Mouse (Mus musculus) heart, adult 2 months (tissue): ENCODE measurements around the gene Cybc1. TPM values are rescaled to one million over a fixed set of nuclear protein-coding genes. Genes with fewer than 3 reads are reported as not detected.

Experiments used
- DNase-seq, 2 experiments: peaks; one replicate each; pipeline ENCODE4 v3.0.0; 2021
- H3K27ac ChIP-seq: fragments of 200-600 bp; 2 replicates; pipeline ENCODE4 v1.8.1; 2022
- H3K27me3 ChIP-seq: fragments of 200-500 bp; 2 replicates; pipeline ENCODE4 v1.6.1; 2012; ENCODE audit warnings: mild to moderate bottlenecking, low read length, inconsistent platforms, mixed read lengths; ENCODE audit not compliant: control insufficient read depth, insufficient read depth
- H3K36me3 ChIP-seq: fragments of 200-500 bp; 2 replicates; pipeline ENCODE4 v1.6.1; 2012; ENCODE audit warnings: low read length, inconsistent platforms; ENCODE audit not compliant: control insufficient read depth, insufficient read depth
- H3K4me1 ChIP-seq: fragments of 200-500 bp; 2 replicates; pipeline ENCODE4 v1.6.1; 2011; ENCODE audit warnings: low read length; ENCODE audit not compliant: control insufficient read depth, insufficient read depth
- H3K4me3 ChIP-seq: fragments of 200-600 bp; 2 replicates; pipeline ENCODE4 v1.8.1; 2022
- H3K79me2 ChIP-seq: fragments of 200-500 bp; replicated peaks from 2 replicates; pipeline ENCODE4 v1.6.1; 2012; ENCODE audit warnings: mild to moderate bottlenecking, inconsistent platforms, low read length, moderate library complexity, mixed read lengths; ENCODE audit not compliant: control insufficient read depth, insufficient read depth
- H3K9ac ChIP-seq: fragments of 200-500 bp; 2 replicates; pipeline ENCODE4 v1.6.1; 2012; ENCODE audit warnings: low read depth, mild to moderate bottlenecking, control low read depth, inconsistent platforms, low read length, mixed read lengths
- CTCF ChIP-seq: fragments of 200-600 bp; IDR thresholded peaks from 2 replicates; pipeline ENCODE4 v1.8.1; 2022; ENCODE audit warnings: antibody characterized with exemption, mild to moderate bottlenecking, moderate library complexity
- EP300 ChIP-seq: fragments of 200-500 bp; IDR thresholded peaks from 2 replicates; pipeline ENCODE4 v1.6.1; 2011; ENCODE audit warnings: low read depth, low read length, control low read depth; ENCODE audit not compliant: insufficient read depth
- POLR2A ChIP-seq: fragments of 200-500 bp; IDR thresholded peaks from 2 replicates; pipeline ENCODE4 v1.6.1; 2011; ENCODE audit warnings: mild to moderate bottlenecking, low read depth, low read length, control low read depth; ENCODE audit not compliant: insufficient read depth
- WGBS: fragments of 180-500 bp; shearing (Covaris S2); methylation state at CpG from one replicate; pipeline ENCODE4 v1.1.7; 2018; 5-methylcytosine and 5-hydroxymethylcytosine counted together
- intact Hi-C: fragments of 180-260 bp; cut with DNase I; formaldehyde crosslinking; loops from one replicate; pipeline ENCODE4 v1.15.1; 2025
- polyA plus RNA-seq: library from polyadenylated mRNA; depleted of rRNA; stranded (reverse); fragments of >200 nt; gene quantifications from 2 replicates; pipeline ENCODE4 v1.2.3, GENCODE M21; 2012
- total RNA-seq, 2 experiments: library from RNA; stranded (reverse); gene quantifications; 2 replicates each; pipeline ENCODE4 v1.2.3; 2021

Cybc1 gene
- total and polyA plus RNA-seq, 3 experiments: 7.6 to 10.4 (median 7.6) TPM

DNA sequence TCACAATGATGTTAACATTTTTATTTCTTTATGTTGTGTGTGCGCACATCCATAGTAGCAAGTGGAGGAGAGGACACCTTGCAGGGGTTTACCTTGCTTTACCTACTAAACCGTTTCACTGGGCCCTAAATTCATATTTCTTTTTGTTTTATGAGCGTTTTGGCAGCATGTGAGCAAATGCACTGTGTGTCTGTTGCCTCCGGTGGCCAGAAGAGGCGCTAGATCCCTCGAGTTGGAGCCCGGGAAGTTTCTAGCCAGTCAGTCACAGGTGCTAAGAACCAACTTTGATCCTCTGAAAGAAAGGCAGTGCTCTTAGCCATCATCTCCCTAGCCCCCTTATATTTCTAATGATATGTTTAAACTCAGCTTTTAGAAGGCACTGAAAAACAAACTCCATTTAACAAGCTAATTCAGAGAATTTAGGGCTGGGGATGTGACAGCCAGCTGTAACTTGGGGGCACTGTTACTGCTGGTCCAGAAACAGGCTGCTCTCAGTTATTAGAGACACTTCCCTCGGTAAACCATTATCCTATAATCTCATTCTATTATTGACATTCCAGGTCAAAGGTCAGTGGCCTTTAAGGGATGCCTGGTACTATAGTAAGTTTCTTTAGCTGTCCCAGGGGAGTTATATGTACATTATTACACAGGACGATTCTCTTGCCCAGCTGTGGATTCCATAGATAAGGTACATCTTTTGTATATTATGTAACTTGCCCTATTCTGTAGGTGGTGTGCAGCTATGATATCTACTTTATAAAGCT, 6.5 kb upstream of the Cybc1 start:
- intact Hi-C loops: loop anchor here (2.0 kb wide), 1 partner anchor 119 kb away; the partner anchor contains the start of gene Wdr45b
- Histone ChIP-seq H3K9ac (no peak overlapping the region), H3K27me3 (no peaks in the 10 kb centered on the region), H3K4me1 (peaks cover 4% of the 10 kb centered on the region), H3K27ac (peak overlapping the region; percentile 100), H3K4me3 (no peak overlapping the region), H3K36me3 (peaks cover 16% of the 10 kb centered on the region), H3K79me2 (peaks cover 1% of the 10 kb centered on the region; the same call in 1 of the 2 replicates)
- TF ChIP-seq CTCF (peak; percentile 66), POLR2A (no peak)
- peak in 1 of 2 experiments; percentile 32 for DNase-seq
- WGBS: 29% methylated on average over 9 of the region's 9 CpGs

- Histone ChIP-seq H3K27ac (no peak overlapping the region), H3K4me1 (peaks cover 4% of the 10 kb centered on the region), H3K79me2 (no peaks in the 10 kb centered on the region), H3K9ac (no peak overlapping the region), H3K36me3 (peaks cover 3% of the 10 kb centered on the region; the same call in 1 of the 2 replicates), H3K4me3 (no peak overlapping the region), H3K27me3 (no peaks in the 10 kb centered on the region)
- 41% methylated on average over 4 of the region's 4 CpGs for WGBS
- DNase-seq: no peak
- intact Hi-C loops: no loop called here
- TF ChIP-seq EP300 (no peak), POLR2A (no peak), CTCF (no peak)
These were observed 3.6 kb upstream of the Cybc1 start for GRCm38 (mm10) chr11:121232706-121233105.

DNA sequence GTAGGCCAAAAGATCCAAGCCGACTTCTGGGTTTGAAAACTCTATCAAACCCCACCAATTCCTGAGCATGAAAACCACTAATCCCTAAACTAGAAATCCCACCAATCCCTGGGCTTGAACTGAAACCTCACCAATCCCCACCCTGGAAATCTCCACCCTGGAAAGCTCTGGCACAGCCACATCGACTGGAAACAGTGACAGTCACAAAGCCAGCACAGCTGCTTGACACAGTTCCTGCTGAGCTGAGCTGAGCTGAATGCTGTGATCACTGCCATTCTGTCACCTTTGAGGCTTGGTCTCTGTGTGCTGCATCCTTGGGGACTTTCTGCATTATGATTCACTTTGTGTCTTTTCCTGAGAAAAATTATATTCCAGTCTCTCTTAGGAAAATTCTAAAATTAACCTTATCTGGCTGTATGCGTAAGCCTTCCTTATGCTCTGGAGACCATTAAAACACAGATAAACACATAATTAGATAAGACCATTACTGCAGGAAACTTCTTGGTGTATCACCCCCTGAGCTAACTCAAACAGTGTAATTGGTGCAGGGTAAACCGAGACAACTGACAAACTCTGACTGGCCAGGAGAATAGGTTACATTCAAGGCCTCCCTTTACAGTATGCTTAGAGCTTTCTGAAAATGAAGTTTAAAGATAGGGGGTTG, 2.6 kb upstream of the Cybc1 start:
- 32% methylated on average over 4 of the region's 4 CpGs for WGBS
- no peak overlapping the region for H3K27ac ChIP-seq
- H3K9ac ChIP-seq: no peak overlapping the region
- H3K79me2 ChIP-seq: no peaks in the 10 kb centered on the region
- DNase-seq: peak; percentile 43 to 50
- no peak overlapping the region for H3K4me3 ChIP-seq
- TF ChIP-seq POLR2A (0 out of 2 replicates have a peak, but pooled peaks have one; percentile 12), EP300 (0 out of 2 replicates have a peak, but pooled peaks have one; percentile 46), CTCF (no peak)
- intact Hi-C loops: no loop called here
- H3K36me3 ChIP-seq: peaks cover 3% of the 10 kb centered on the region; the same call in 1 of the 2 replicates
- no peaks in the 10 kb centered on the region for H3K27me3 ChIP-seq
- H3K4me1 ChIP-seq: peaks cover 5% of the 10 kb centered on the region

DNA sequence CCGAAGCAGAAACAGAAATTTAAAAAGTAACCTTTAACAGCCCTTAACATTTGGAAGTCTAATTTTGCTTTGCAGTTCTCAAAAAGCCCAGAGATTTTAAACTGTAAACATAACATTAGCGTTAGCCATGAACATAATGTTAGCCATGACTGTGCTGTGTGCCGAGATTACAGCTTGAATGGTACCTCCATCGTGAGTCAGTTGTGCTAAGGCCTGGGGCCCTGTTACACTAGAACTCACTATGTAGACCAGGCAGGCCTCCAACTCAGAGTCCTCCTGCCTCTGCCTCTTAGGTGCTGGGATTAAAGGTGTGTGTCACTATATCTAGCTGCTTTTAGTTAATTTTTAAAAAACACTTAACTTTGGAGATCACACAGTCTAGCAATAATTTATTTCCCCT, 2.1 kb upstream of the Cybc1 start:
- intact Hi-C loops: no loop called here
- 0 out of 2 replicates have a peak overlapping the region, but pooled peaks have one; percentile 13 for H3K27ac ChIP-seq
- no peak overlapping the region for H3K4me3 ChIP-seq
- DNase-seq: no peak
- H3K9ac ChIP-seq: no peak overlapping the region
- WGBS: 68% methylated on average over 4 of the region's 4 CpGs
- H3K36me3 ChIP-seq: peaks cover 3% of the 10 kb centered on the region; the same call in 1 of the 2 replicates
- H3K4me1 ChIP-seq: peaks cover 3% of the 10 kb centered on the region
- H3K27me3 ChIP-seq: no peaks in the 10 kb centered on the region
- no peak for TF ChIP-seq EP300
- no peaks in the 10 kb centered on the region for H3K79me2 ChIP-seq

DNA sequence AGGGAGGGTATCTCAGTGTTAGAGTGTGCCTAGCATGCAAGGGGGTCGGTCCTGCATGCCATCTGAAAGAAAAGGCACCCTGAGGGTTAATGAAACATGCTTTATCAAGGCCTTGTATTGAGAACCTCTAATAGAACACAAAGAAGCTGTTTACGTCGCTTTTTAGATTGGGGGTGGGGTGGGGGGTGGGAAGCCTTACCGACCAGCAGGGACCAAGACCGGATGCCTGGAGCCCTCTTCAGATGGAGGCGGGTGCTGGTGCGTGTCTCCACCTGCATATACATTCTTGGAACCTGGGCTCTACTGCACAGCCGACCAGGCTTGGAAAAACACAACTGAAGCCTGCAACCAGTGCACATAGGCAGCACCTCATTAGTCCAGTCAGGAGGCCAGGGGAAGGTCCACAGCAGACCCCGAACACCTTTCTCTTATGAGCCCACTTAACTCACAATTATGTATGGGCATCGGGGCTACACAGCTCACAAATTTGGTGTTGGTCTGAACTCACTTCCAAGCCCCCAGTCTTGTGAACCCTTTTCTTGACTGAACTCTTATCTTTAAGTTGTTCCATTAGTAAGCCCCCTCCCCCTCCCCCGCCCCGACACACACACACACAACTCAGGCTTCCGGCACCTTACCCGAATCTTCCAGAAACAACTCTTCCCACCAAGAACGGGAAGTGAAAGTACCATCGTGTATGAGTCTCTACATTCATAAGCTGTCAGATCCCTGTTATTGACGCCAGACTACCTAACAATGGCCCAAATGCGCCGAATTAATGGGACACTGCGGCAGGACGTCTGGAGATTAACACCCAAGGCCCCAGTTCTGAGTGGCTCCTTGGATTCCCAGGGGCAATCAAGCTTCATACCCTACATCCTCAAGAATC, 749 bp downstream of the Cybc1 start:
- peak overlapping the region; percentile 90 for H3K27ac ChIP-seq
- intact Hi-C loops: no loop called here
- H3K4me3 ChIP-seq: peak overlapping the region; percentile 54
- WGBS: 10% methylated on average over 21 of the region's 21 CpGs
- H3K36me3 ChIP-seq: no peaks in the 10 kb centered on the region
- H3K4me1 ChIP-seq: peaks cover 3% of the 10 kb centered on the region
- DNase-seq: no peak
- H3K27me3 ChIP-seq: no peaks in the 10 kb centered on the region
- no peaks in the 10 kb centered on the region for H3K79me2 ChIP-seq
- TF ChIP-seq EP300: no peak
- no peak for TF ChIP-seq POLR2A
- TF ChIP-seq CTCF: no peak
- peak overlapping the region; percentile 85 for H3K9ac ChIP-seq
